Mouse (Mus musculus): ENCODE results near the gene Gpr84.

DNA sequence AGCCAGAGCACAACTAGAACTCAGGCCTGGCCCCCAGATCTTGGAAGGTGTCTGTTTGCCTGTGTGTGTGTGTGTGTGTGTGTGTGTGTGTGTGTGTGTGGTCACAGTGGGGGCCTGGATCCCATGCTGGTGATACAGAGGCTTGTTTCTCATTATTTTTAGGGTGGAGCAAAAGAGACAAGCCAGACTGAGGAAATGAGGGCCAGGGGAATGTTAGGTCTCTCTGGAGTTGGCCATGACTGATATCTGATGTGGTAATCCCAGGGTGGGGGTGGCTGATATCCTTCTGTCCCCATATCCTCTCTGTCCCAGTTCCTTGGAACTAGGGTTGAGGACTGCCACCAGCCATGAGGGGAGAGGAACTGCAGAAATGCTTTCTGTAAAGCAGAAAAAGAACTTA is 6.7 kb upstream of the Gpr84 start:
- TF ChIP-seq POLR2A (IDR thresholded peaks at IDR 0.05; ENCODE audit: control insufficient read depth, low read depth, low read length) (no peak), CTCF (IDR thresholded peaks at IDR 0.05; ENCODE audit: control insufficient read depth, insufficient read depth, insufficient replicate concordance, low read depth, low read length) (no peak)
